Mouse (Mus musculus) granulocyte monocyte progenitor cell, adult 5-6 weeks (primary cell): ENCODE measurements around the gene Rgs6. TPM values are rescaled to one million over a fixed set of nuclear protein-coding genes. Genes with fewer than 3 reads are reported as not detected.
A peak's percentile ranks its signal among the peaks of the same experiment; 100 is the strongest.

Experiments used
- ATAC-seq: replicated peaks from 2 replicates; pipeline ENCODE4 v1.8.0; 2016; ENCODE audit warnings: mild to moderate bottlenecking, moderate TSS enrichment, inconsistent platforms; ENCODE audit not compliant: poor library complexity, severe bottlenecking
- total RNA-seq, 2 experiments: library from RNA; stranded (forward) in 1 of 2; stranded (reverse) in 1 of 2; fragments of 200-712, 200-1000 nt in 1 of 2; fragments of >200 nt in 1 of 2; fragmentation: Nextera tagmentation in 1 of 2; gene quantifications; 2 replicates each; pipeline ENCODE4 v1.2.3; 2014 to 2017

Gene Rgs6
- total RNA-seq (2014; fragmentation: Nextera tagmentation) (not detected in 2 replicates), total RNA-seq (2017) (not detected in 2 replicates)

- no peak for ATAC-seq
Measured at GRCm38 (mm10) chr12:82588017-82588416, at the start of gene Rgs6. Gene Rgs6, plus strand, starts transcription at chr12:82588292.

GRCm38 (mm10) chr12:82547127-82547526 is 41.0 kb upstream of the Rgs6 start:
- ATAC-seq: peak; percentile 61

GRCm38 (mm10) chr12:82549228-82549627 is 38.9 kb upstream of the Rgs6 start:
- no peak for ATAC-seq

- ATAC-seq: no peak
Measured at GRCm38 (mm10) chr12:82550076-82550475, 38.0 kb upstream of the Rgs6 start.

- no peak for ATAC-seq
Measured at GRCm38 (mm10) chr12:82552376-82552775, 35.7 kb upstream of the Rgs6 start.

GRCm38 (mm10) chr12:82562916-82563315 is 25.2 kb upstream of the Rgs6 start:
- no peak for ATAC-seq

GRCm38 (mm10) chr12:82568370-82568769 is 19.7 kb upstream of the Rgs6 start:
- no peak for ATAC-seq

- ATAC-seq: no peak
Measured at GRCm38 (mm10) chr12:82572706-82573105, 15.4 kb upstream of the Rgs6 start.

GRCm38 (mm10) chr12:82586592-82586991 is 1.5 kb upstream of the Rgs6 start:
- no peak for ATAC-seq

GRCm38 (mm10) chr12:82587348-82587895 is 670 bp upstream of the Rgs6 start:
- ATAC-seq: no peak

GRCm38 (mm10) chr12:82588846-82589630 is 946 bp downstream of the Rgs6 start:
- no peak for ATAC-seq

- no peak for ATAC-seq
Measured at GRCm38 (mm10) chr12:82599011-82599410, 10.9 kb downstream of the Rgs6 start.

GRCm38 (mm10) chr12:82600406-82600805 is 12.3 kb downstream of the Rgs6 start:
- no peak for ATAC-seq

- no peak for ATAC-seq
Measured at GRCm38 (mm10) chr12:82602823-82603222, 14.7 kb downstream of the Rgs6 start.

GRCm38 (mm10) chr12:82603308-82603707 is 15.2 kb downstream of the Rgs6 start:
- ATAC-seq: no peak

GRCm38 (mm10) chr12:82603979-82604378 is 15.9 kb downstream of the Rgs6 start:
- ATAC-seq: no peak

GRCm38 (mm10) chr12:82612769-82613660 is 24.9 kb downstream of the Rgs6 start:
- no peak for ATAC-seq

GRCm38 (mm10) chr12:82616486-82616812 is 28.4 kb downstream of the Rgs6 start:
- no peak for ATAC-seq

- no peak for ATAC-seq
Measured at GRCm38 (mm10) chr12:82616813-82617681, 29.0 kb downstream of the Rgs6 start.

GRCm38 (mm10) chr12:82617682-82618370 is 29.7 kb downstream of the Rgs6 start:
- ATAC-seq: no peak
